Mouse (Mus musculus) C2C12 (cell line): ENCODE measurements around the gene Gm49486.

Source experiments
- CTCF ChIP-seq: IDR thresholded peaks from one replicate; pipeline ENCODE4 v1.5.1; 2011; ENCODE audit not compliant: control insufficient read depth, insufficient read depth, insufficient read length
- MAX ChIP-seq: IDR thresholded peaks from one replicate; pipeline ENCODE4 v1.6.1; 2011; ENCODE audit warnings: mild to moderate bottlenecking, control low read depth
- MYOD1 ChIP-seq: IDR thresholded peaks from one replicate; pipeline ENCODE4 v1.6.1; 2011; ENCODE audit warnings: low read depth; ENCODE audit not compliant: control insufficient read depth, insufficient read length
- MYOG ChIP-seq: IDR thresholded peaks from one replicate; pipeline ENCODE4 v1.6.1; 2011; ENCODE audit not compliant: control insufficient read depth, insufficient read length; ENCODE audit errors: extremely low read depth
- USF1 ChIP-seq: IDR thresholded peaks from one replicate; pipeline ENCODE4 v1.6.1; 2011; ENCODE audit warnings: low read depth, mild to moderate bottlenecking, control low read depth, moderate library complexity

DNA sequence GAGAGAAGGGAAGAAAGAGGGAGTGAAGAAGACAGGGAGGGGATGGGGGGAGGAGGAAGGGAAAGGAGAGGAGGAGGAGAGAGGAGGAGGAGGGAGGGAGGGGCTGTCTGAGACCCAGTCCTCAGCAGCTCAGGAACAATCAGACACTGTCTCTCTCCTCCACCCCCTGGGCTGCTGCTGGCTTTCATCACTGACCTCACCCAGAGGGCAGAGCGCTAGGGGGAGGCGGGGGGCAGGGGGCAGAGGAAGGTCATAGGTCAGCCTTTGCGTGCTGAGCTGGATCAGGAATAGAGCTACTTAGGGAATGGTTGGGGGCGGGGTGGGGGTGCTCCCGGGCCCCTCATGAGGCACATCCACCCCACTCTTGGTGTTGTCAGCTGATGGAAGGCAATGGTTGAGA, 5.5 kb upstream of the Gm49486 start:
- no peak for TF ChIP-seq MAX
- TF ChIP-seq CTCF: no peak
- TF ChIP-seq USF1: no peak
- TF ChIP-seq MYOG: no peak
- no peak for TF ChIP-seq MYOD1
